Mouse (Mus musculus): ENCODE measurements around the gene Lrp4. TPM values are rescaled to one million over a fixed set of nuclear protein-coding genes. Genes with fewer than 3 reads are reported as not detected.

Gene Lrp4
- 0.04 TPM for polyA plus RNA-seq (2017; shearing (Covaris generic))

DNA sequence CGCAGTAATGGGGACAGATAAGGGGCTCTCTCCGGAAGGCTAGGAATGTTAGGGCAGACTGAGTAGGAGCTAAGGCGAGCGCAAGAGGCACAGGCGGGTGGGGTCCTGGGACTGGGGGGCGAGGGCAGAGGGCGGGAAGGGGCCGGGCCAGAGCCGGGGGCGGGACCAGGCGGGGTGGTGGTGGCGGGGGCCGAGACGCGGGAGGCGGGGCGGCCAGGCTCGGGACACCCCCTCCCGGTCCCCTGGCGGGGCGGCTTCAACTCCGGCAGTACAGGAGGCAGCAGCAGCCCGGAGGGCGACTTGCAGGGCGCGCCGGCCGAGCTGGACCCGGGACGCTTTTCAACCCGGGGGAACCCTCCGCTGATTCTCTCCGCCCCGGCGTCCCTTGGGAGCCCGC, at the start of gene Lrp4:
Gene Lrp4, plus strand, starts transcription at position 253 of the 397 bp plus-strand sequence.

DNA sequence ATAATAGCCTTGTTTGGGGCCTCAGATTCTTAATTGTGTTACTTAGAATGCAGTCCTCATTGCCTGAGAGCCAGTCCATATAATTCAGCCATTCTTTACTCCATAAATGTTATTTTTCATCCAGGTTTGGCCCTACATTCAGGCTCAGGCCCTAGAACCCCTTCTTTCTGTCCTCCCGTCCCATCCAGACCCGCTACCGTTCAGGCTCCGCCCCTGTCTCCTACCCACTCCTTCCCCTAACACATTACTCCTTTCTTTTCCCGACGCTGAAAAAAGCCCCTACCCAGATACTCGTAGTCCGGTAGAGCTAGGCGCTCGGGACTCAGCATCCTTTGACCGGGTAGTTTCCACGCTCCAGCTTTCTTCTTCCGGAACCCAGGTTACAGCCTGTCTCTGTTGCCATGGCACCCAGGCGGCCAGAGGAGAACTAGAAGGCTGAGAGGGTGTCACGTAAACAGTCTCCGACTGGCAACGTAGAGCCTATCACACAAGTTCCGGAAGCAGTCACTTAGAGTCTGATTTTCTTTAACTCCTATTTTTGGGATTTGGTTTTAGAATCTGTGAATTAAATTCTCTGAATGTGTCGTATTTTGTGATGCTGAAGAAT, 12.9 kb upstream of the Lrp4 start, which contains the start of gene 1110051M20Rik:
Gene 1110051M20Rik, minus strand, starts transcription at position 419 of the 607 bp plus-strand sequence.

DNA sequence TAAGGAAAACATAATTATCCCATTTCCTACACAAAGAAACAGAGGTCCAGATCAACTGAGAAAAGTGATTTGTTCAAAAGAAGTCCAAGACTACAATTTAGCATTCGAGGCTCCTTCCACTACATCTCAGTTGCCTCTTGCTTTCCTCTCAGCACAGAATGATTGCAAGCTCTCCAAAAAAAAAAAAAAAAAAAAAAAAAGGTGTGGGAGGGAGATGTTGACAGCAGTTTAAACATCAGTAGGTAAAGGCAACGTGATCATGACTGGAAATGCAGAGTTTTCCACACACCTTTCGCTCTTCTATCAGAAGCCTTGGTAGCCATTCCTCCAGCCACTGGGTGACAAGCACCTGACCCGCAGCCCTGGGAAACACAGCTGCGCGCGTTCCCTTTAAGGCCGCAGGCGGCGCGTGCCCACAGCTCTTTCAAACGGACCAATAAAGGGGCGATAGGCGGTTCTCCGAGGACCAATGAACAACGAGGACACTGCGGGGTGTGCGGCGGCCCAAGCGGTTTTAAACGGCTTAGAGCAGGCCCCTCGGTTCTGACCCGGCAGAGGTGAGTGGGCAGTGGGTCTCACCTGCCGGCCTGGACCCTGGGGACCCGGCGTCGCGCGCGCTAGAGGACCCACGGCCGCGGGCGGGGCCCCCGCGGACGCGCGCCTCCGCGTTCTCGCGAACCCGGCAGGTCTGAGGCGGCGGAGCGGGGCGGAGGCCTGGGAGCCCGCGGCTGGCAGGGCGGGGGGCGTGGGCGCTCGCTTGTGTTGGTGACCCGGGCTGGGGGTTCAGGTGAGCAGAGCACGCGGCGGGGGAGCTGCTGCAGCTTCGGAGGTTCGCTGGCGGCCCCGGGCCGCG, 69.2 kb downstream of the Lrp4 start, which contains the start of gene Ckap5:
Gene Ckap5, plus strand, starts transcription at position 469 of the 853 bp plus-strand sequence.

Other genes starting within 250 kb of the Lrp4 start
- gene Ddb2, start 220.5 kb upstream of the Lrp4 start, polyA plus RNA-seq (2017; shearing (Covaris generic)): 101 TPM
- gene Pacsin3, start 201.6 kb upstream of the Lrp4 start, polyA plus RNA-seq (2017; shearing (Covaris generic)): 0.89 TPM
- gene Arfgap2, start 192.5 kb upstream of the Lrp4 start, polyA plus RNA-seq (2017; shearing (Covaris generic)): 145 TPM
- 30.4 TPM for gene 1110051M20Rik, start 12.8 kb upstream of the Lrp4 start, polyA plus RNA-seq (2017; shearing (Covaris generic))
- 59.8 TPM for gene Ckap5, start 69.3 kb downstream of the Lrp4 start, polyA plus RNA-seq (2017; shearing (Covaris generic))
- not detected for gene F2, start 178.9 kb downstream of the Lrp4 start, polyA plus RNA-seq (2017; shearing (Covaris generic))
- 24.1 TPM for gene Zfp408, start 192.3 kb downstream of the Lrp4 start, polyA plus RNA-seq (2017; shearing (Covaris generic))
- gene Arhgap1, start 192.3 kb downstream of the Lrp4 start, polyA plus RNA-seq (2017; shearing (Covaris generic)): 236 TPM

Data from CD4-positive, CD25-positive, alpha-beta regulatory T cell, adult 9 weeks (primary cell).